ENCODE assay signal across 10 mouse cellular contexts in genomic region chr1:193450201-193450600, GRCm38 (mm10).
DNase-seq lines count a peak whose midpoint lies in the region; ATAC-seq and TF ChIP-seq lines count a peak whose summit lies in the region.
"Had no signal": no experiment of that assay in that cellular context is flagged by ENCODE, and none has a peak within 500 bp of the region (broad histone marks: within the 10 kb centered on the region; RNA-seq: fewer than 3 reads in every experiment).

No protein-coding gene starts in this region.

- no peaks in the 10 kb centered on the region for H3K36me3 ChIP-seq in heart, embryonic 10.5 days
- H3K36me3 ChIP-seq in stomach, embryonic 14.5 days (ENCODE audit: control insufficient read depth, insufficient read depth, low read length) = no peaks in the 10 kb centered on the region
- H3K36me3 ChIP-seq in stomach, postnatal 0 days (ENCODE audit: control insufficient read depth, insufficient read depth, low read length) = no peaks in the 10 kb centered on the region
- H3K36me3 ChIP-seq in limb, embryonic 10.5 days = no peaks in the 10 kb centered on the region
- H3K36me3 ChIP-seq: liver, embryonic 15.5 days had no signal

- H3K4me2 ChIP-seq in stomach, embryonic 14.5 days (replicated peaks; ENCODE audit: low read depth, low read length) = no peak overlapping the region
- H3K4me2 ChIP-seq in stomach, postnatal 0 days (replicated peaks; ENCODE audit: low read depth) = no peak overlapping the region
- H3K4me2 ChIP-seq: liver, embryonic 15.5 days had no signal

- intact Hi-C loops in heart, postnatal 10 days (cut with DNase I) = no loop called here

- no peaks in the 10 kb centered on the region for H3K27me3 ChIP-seq in heart, embryonic 10.5 days (ENCODE audit: insufficient read depth, poor library complexity, severe bottlenecking)
- no peaks in the 10 kb centered on the region for H3K27me3 ChIP-seq in stomach, embryonic 14.5 days (ENCODE audit: control insufficient read depth, insufficient read depth, low read length)
- H3K27me3 ChIP-seq in stomach, postnatal 0 days (ENCODE audit: control insufficient read depth, insufficient read depth, low read length) = no peaks in the 10 kb centered on the region
- no peaks in the 10 kb centered on the region for H3K27me3 ChIP-seq in limb, embryonic 10.5 days (ENCODE audit: low read depth, poor library complexity, severe bottlenecking)
- peaks cover 1% of the 10 kb centered on the region; the same call in 1 of the 2 replicates for H3K27me3 ChIP-seq in cerebellum, adult 2 months (ENCODE audit: control insufficient read depth, insufficient read depth, low read length)
- H3K27me3 ChIP-seq: liver, embryonic 15.5 days had no signal

- no peak for TF ChIP-seq POLR2A in cerebellum, adult 2 months (IDR thresholded peaks at IDR 0.05; ENCODE audit: borderline replicate concordance, insufficient read depth, low read length)

- DNase-seq in heart, embryonic 10.5 days (ENCODE audit: low spot score) = no peak
- DNase-seq in heart, postnatal 10 days = no peak
- DNase-seq in stomach, postnatal 0 days (ENCODE audit: low spot score) = no peak
- peak; percentile 41 for DNase-seq in limb, embryonic 10.5 days (ENCODE audit: low spot score)
- no peak for DNase-seq in cerebellum, adult 2 months
- DNase-seq in spleen, postnatal 4 days (ENCODE audit: low spot score in 2 of 2) = no peak
- no peak for DNase-seq in natural killer cell, adult 2 months (ENCODE audit: low spot score in 2 of 2)
- DNase-seq: gastrocnemius, postnatal 14 days had no signal

- H3K4me3 ChIP-seq in heart, embryonic 10.5 days = no peak overlapping the region
- H3K4me3 ChIP-seq in stomach, embryonic 14.5 days (ENCODE audit: low read depth, low read length) = no peak overlapping the region
- H3K4me3 ChIP-seq in stomach, postnatal 0 days (ENCODE audit: low read depth, low read length) = no peak overlapping the region
- H3K4me3 ChIP-seq in limb, embryonic 10.5 days = no peak overlapping the region
- H3K4me3 ChIP-seq in cerebellum, adult 2 months (replicated peaks; ENCODE audit: insufficient read depth, low read depth, low read length) = no peak overlapping the region
- H3K4me3 ChIP-seq: liver, embryonic 15.5 days had no signal

- H3K27ac ChIP-seq in heart, embryonic 10.5 days = peak overlapping the region; percentile 79
- H3K27ac ChIP-seq in stomach, embryonic 14.5 days (ENCODE audit: low read length) = peak overlapping the region; percentile 53; the same call in 1 of the 2 replicates
- H3K27ac ChIP-seq in stomach, postnatal 0 days (replicated peaks) = no peak overlapping the region
- H3K27ac ChIP-seq in limb, embryonic 10.5 days = peak overlapping the region; percentile 87
- H3K27ac ChIP-seq in cerebellum, adult 2 months (ENCODE audit: insufficient read depth, low read length) = no peak overlapping the region
- H3K27ac ChIP-seq: liver, embryonic 15.5 days had no signal

- H3K9me3 ChIP-seq in heart, embryonic 10.5 days = no peaks in the 10 kb centered on the region
- H3K9me3 ChIP-seq in stomach, embryonic 14.5 days (ENCODE audit: control insufficient read depth, low read depth, low read length) = no peaks in the 10 kb centered on the region
- no peaks in the 10 kb centered on the region for H3K9me3 ChIP-seq in stomach, postnatal 0 days (ENCODE audit: control insufficient read depth, low read length)
- H3K9me3 ChIP-seq in limb, embryonic 10.5 days (replicated peaks) = no peaks in the 10 kb centered on the region
- H3K9me3 ChIP-seq: liver, embryonic 15.5 days had no signal

- WGBS in heart, embryonic 10.5 days = 56% methylated on average over 6 of the region's 6 CpGs
- 54% methylated on average over 6 of the region's 6 CpGs for WGBS in stomach, embryonic 14.5 days
- WGBS in stomach, postnatal 0 days = 74% methylated on average over 6 of the region's 6 CpGs
- WGBS in limb, embryonic 10.5 days = 44% methylated on average over 6 of the region's 6 CpGs
- 83% methylated on average over 6 of the region's 6 CpGs for WGBS in cerebellum, adult 2 months

- TF ChIP-seq EP300 in stomach, postnatal 0 days (optimal IDR thresholded peaks at IDR 0.05) = no peak

- H3K4me1 ChIP-seq in heart, embryonic 10.5 days = peaks cover 37% of the 10 kb centered on the region
- H3K4me1 ChIP-seq in stomach, embryonic 14.5 days (ENCODE audit: control insufficient read depth, insufficient read depth, low read length) = peaks cover 9% of the 10 kb centered on the region; the same call in 1 of the 2 replicates
- no peaks in the 10 kb centered on the region for H3K4me1 ChIP-seq in stomach, postnatal 0 days (replicated peaks; ENCODE audit: control insufficient read depth, insufficient read depth)
- peaks cover 23% of the 10 kb centered on the region for H3K4me1 ChIP-seq in limb, embryonic 10.5 days
- H3K4me1 ChIP-seq in cerebellum, adult 2 months (ENCODE audit: control insufficient read depth, insufficient read depth, low read length) = no peaks in the 10 kb centered on the region

- no peak for ATAC-seq in stomach, embryonic 14.5 days (ENCODE audit: insufficient number of reproducible peaks, insufficient read depth, low FRiP score, low read depth)
- ATAC-seq in stomach, postnatal 0 days (ENCODE audit: low FRiP score, low TSS enrichment) = no peak

- no peak overlapping the region for H3K9ac ChIP-seq in stomach, embryonic 14.5 days (replicated peaks; ENCODE audit: low read depth, low read length)
- no peak overlapping the region for H3K9ac ChIP-seq in stomach, postnatal 0 days (ENCODE audit: low read length)
- H3K9ac ChIP-seq: liver, embryonic 15.5 days had no signal

- TF ChIP-seq CTCF in stomach, postnatal 0 days (IDR thresholded peaks at IDR 0.05; ENCODE audit: low read depth) = no peak
- no peak for TF ChIP-seq CTCF in cerebellum, adult 2 months (IDR thresholded peaks at IDR 0.05; ENCODE audit: borderline replicate concordance, insufficient read depth, low read depth, low read length)

Comparison
In these comparisons a context has a peak if more than half of its experiments do, and no peak if none do; other contexts are left out.
1. H3K27ac ChIP-seq: peak in heart, embryonic 10.5 days (single experiment), stomach, embryonic 14.5 days (single experiment) and limb, embryonic 10.5 days (single experiment); none in stomach, postnatal 0 days (single experiment) and cerebellum, adult 2 months (single experiment).